Mouse (Mus musculus): ENCODE measurements around the gene Pdia4. TPM values are rescaled to one million over a fixed set of nuclear protein-coding genes. Genes with fewer than 3 reads are reported as not detected.
"Not testable (repeated sequence)": the region's sequence is repeated elsewhere in the genome, so short reads cannot be mapped to it uniquely, and the experiment has no call there.

The Pdia4 gene
- polyA plus RNA-seq (2015; fragmentation: Nextera tagmentation; extraction: Ambion mirVana), result 147 and 177 TPM in 2 replicates

GRCm38 (mm10) chr6:47813257-47813878 is at the start of gene Pdia4:
Gene Pdia4, minus strand, starts transcription at chr6:47813430.
- Histone ChIP-seq H3K4me3 (replicated peaks) (peak within 1 kb of the TSS; percentile 89), H3K4me1 (peaks cover 36% of the 10 kb centered on the region), H3K4me2 (peak within 1 kb of the TSS; percentile 74), H3K27ac (replicated peaks) (peak within 1 kb of the TSS; percentile 94), H3K9me3 (replicated peaks) (no peaks in the 10 kb centered on the region), H3K9ac (replicated peaks) (peak within 1 kb of the TSS; percentile 97), H3K36me3 (peaks cover 12% of the 10 kb centered on the region), H3K27me3 (replicated peaks) (no peaks in the 10 kb centered on the region)
- under 1% methylated on average over 44 of the region's 44 CpGs for WGBS
- peak; percentile 99 for ATAC-seq (ENCODE audit: low FRiP score)

GRCm38 (mm10) chr6:47857729-47858128 is 44.5 kb upstream of the Pdia4 start:
- H3K4me2 ChIP-seq; H3K4me1 ChIP-seq; H3K27ac ChIP-seq (replicated peaks); H3K27me3 ChIP-seq (replicated peaks); ATAC-seq (ENCODE audit: low FRiP score); H3K9ac ChIP-seq (replicated peaks); H3K4me3 ChIP-seq (replicated peaks); H3K9me3 ChIP-seq (replicated peaks): not testable (repeated sequence)
- 95% methylated on average over 3 of the region's 3 CpGs for WGBS
- peaks cover 46% of the 10 kb centered on the region for H3K36me3 ChIP-seq

GRCm38 (mm10) chr6:47857241-47857640 is 44.0 kb upstream of the Pdia4 start:
- WGBS, result 91% methylated on average over 6 of the region's 6 CpGs
- no peaks in the 10 kb centered on the region for H3K4me1 ChIP-seq
- H3K9ac ChIP-seq (replicated peaks), result no peak overlapping the region
- no peak for ATAC-seq (ENCODE audit: low FRiP score)
- H3K9me3 ChIP-seq (replicated peaks), result no peaks in the 10 kb centered on the region
- H3K27ac ChIP-seq (replicated peaks), result no peak overlapping the region
- no peaks in the 10 kb centered on the region for H3K27me3 ChIP-seq (replicated peaks)
- H3K4me2 ChIP-seq, result no peak overlapping the region
- H3K4me3 ChIP-seq (replicated peaks), result no peak overlapping the region
- peaks cover 42% of the 10 kb centered on the region for H3K36me3 ChIP-seq

- no peak overlapping the region for H3K4me2 ChIP-seq
- no peak overlapping the region for H3K27ac ChIP-seq (replicated peaks)
- no peaks in the 10 kb centered on the region for H3K9me3 ChIP-seq (replicated peaks)
- H3K4me3 ChIP-seq (replicated peaks), result no peak overlapping the region
- no peaks in the 10 kb centered on the region for H3K4me1 ChIP-seq
- H3K27me3 ChIP-seq (replicated peaks), result no peaks in the 10 kb centered on the region
- H3K9ac ChIP-seq (replicated peaks), result no peak overlapping the region
- ATAC-seq (ENCODE audit: low FRiP score), result no peak
- peaks cover 21% of the 10 kb centered on the region for H3K36me3 ChIP-seq
Measured at GRCm38 (mm10) chr6:47845779-47846178, 32.5 kb upstream of the Pdia4 start.

GRCm38 (mm10) chr6:47842337-47842736 is 29.1 kb upstream of the Pdia4 start:
- Histone ChIP-seq H3K27me3 (replicated peaks) (no peaks in the 10 kb centered on the region), H3K9ac (replicated peaks) (no peak overlapping the region), H3K4me2 (no peak overlapping the region), H3K4me3 (replicated peaks) (no peak overlapping the region), H3K36me3 (peaks cover 28% of the 10 kb centered on the region), H3K27ac (replicated peaks) (no peak overlapping the region), H3K4me1 (peaks cover 18% of the 10 kb centered on the region), H3K9me3 (replicated peaks) (no peaks in the 10 kb centered on the region)
- WGBS, result 97% methylated on average over 1 of the region's 1 CpGs
- no peak for ATAC-seq (ENCODE audit: low FRiP score)

GRCm38 (mm10) chr6:47841831-47842230 is 28.6 kb upstream of the Pdia4 start:
- H3K27me3 ChIP-seq (replicated peaks), result no peaks in the 10 kb centered on the region
- no peaks in the 10 kb centered on the region for H3K9me3 ChIP-seq (replicated peaks)
- 96% methylated on average over 2 of the region's 2 CpGs for WGBS
- H3K27ac ChIP-seq (replicated peaks), result no peak overlapping the region
- peaks cover 22% of the 10 kb centered on the region for H3K4me1 ChIP-seq
- ATAC-seq (ENCODE audit: low FRiP score), result no peak
- no peak overlapping the region for H3K4me2 ChIP-seq
- no peak overlapping the region for H3K9ac ChIP-seq (replicated peaks)
- no peak overlapping the region for H3K4me3 ChIP-seq (replicated peaks)
- peaks cover 26% of the 10 kb centered on the region for H3K36me3 ChIP-seq

GRCm38 (mm10) chr6:47841077-47841476 is 27.8 kb upstream of the Pdia4 start:
- Histone ChIP-seq H3K27me3 (replicated peaks) (no peaks in the 10 kb centered on the region), H3K36me3 (peaks cover 22% of the 10 kb centered on the region), H3K4me1 (peaks cover 26% of the 10 kb centered on the region), H3K27ac (replicated peaks) (no peak overlapping the region), H3K4me3 (replicated peaks) (no peak overlapping the region), H3K9ac (replicated peaks) (no peak overlapping the region), H3K4me2 (no peak overlapping the region), H3K9me3 (replicated peaks) (no peaks in the 10 kb centered on the region)
- 95% methylated on average over 1 of the region's 1 CpGs for WGBS
- no peak for ATAC-seq (ENCODE audit: low FRiP score)

- Histone ChIP-seq H3K4me2 (no peak overlapping the region), H3K27ac (replicated peaks) (no peak overlapping the region), H3K4me1 (peaks cover 26% of the 10 kb centered on the region), H3K27me3 (replicated peaks) (no peaks in the 10 kb centered on the region), H3K9me3 (replicated peaks) (no peaks in the 10 kb centered on the region), H3K4me3 (replicated peaks) (no peak overlapping the region), H3K36me3 (peaks cover 18% of the 10 kb centered on the region), H3K9ac (replicated peaks) (no peak overlapping the region)
- no peak for ATAC-seq (ENCODE audit: low FRiP score)
- 89% methylated on average over 2 of the region's 2 CpGs for WGBS
Measured at GRCm38 (mm10) chr6:47837630-47838029, 24.4 kb upstream of the Pdia4 start.

GRCm38 (mm10) chr6:47835984-47836521 is 22.8 kb upstream of the Pdia4 start:
- under 1% methylated on average over 49 of the region's 49 CpGs for WGBS
- H3K36me3 ChIP-seq, result peaks cover 10% of the 10 kb centered on the region
- no peaks in the 10 kb centered on the region for H3K27me3 ChIP-seq (replicated peaks)
- peaks cover 26% of the 10 kb centered on the region for H3K4me1 ChIP-seq
- H3K4me2 ChIP-seq, result peak overlapping the region; percentile 72
- peak overlapping the region; percentile 96 for H3K27ac ChIP-seq (replicated peaks)
- peak overlapping the region; percentile 84 for H3K4me3 ChIP-seq (replicated peaks)
- no peaks in the 10 kb centered on the region for H3K9me3 ChIP-seq (replicated peaks)
- peak; percentile 85 for ATAC-seq (ENCODE audit: low FRiP score)
- peak overlapping the region; percentile 90 for H3K9ac ChIP-seq (replicated peaks)

- Histone ChIP-seq H3K36me3 (peaks cover 5% of the 10 kb centered on the region), H3K9ac (replicated peaks) (peak within 1 kb of the TSS; percentile 90), H3K9me3 (replicated peaks) (no peaks in the 10 kb centered on the region), H3K4me2 (peak within 1 kb of the TSS; percentile 72), H3K27ac (replicated peaks) (peak within 1 kb of the TSS; percentile 96), H3K27me3 (replicated peaks) (no peaks in the 10 kb centered on the region), H3K4me3 (replicated peaks) (peak within 1 kb of the TSS; percentile 84), H3K4me1 (peaks cover 29% of the 10 kb centered on the region)
- peak; percentile 93 for ATAC-seq (ENCODE audit: low FRiP score)
- under 1% methylated on average over 52 of the region's 52 CpGs for WGBS
Measured at GRCm38 (mm10) chr6:47835482-47835983, 22.3 kb upstream of the Pdia4 start, which contains the start of gene Zfp398. Gene Zfp398, plus strand, starts transcription at chr6:47835661.

- Histone ChIP-seq H3K27ac (replicated peaks) (no peak overlapping the region), H3K36me3 (no peaks in the 10 kb centered on the region), H3K4me3 (replicated peaks) (no peak overlapping the region), H3K4me1 (peaks cover 21% of the 10 kb centered on the region), H3K9ac (replicated peaks) (no peak overlapping the region), H3K9me3 (replicated peaks) (no peaks in the 10 kb centered on the region), H3K4me2 (no peak overlapping the region), H3K27me3 (replicated peaks) (no peaks in the 10 kb centered on the region)
- ATAC-seq (ENCODE audit: low FRiP score), result no peak
- 77% methylated on average over 1 of the region's 1 CpGs for WGBS
Measured at GRCm38 (mm10) chr6:47832220-47832619, 19.0 kb upstream of the Pdia4 start.

Data from neural tube, embryonic 15.5 days (tissue).